Mouse (Mus musculus) stomach, postnatal 0 days (tissue): Measurements from ENCODE around the gene Palld. TPM values are rescaled to one million over a fixed set of nuclear protein-coding genes. Genes with fewer than 3 reads are reported as not detected.

Experiments used
- ATAC-seq: fragments of 200-750 bp; cut with Nextera tagmentation; 2 replicates; pipeline ENCODE4 v1.8.0; 2017; ENCODE audit not compliant: low FRiP score, low TSS enrichment
- DNase-seq: peaks from one replicate; pipeline ENCODE4 v3.0.0-alpha.2; 2016; ENCODE audit warnings: low spot score
- H3K27ac ChIP-seq: fragments of 300-500 bp; sonication (generic); replicated peaks from 2 replicates; pipeline ENCODE4 v1.5.1; 2014; ENCODE audit warnings: mild to moderate bottlenecking, control low read depth
- H3K27me3 ChIP-seq: fragments of 300-500 bp; sonication (generic); 2 replicates; pipeline ENCODE4 v1.6.1; 2014; ENCODE audit warnings: low read length; ENCODE audit not compliant: control insufficient read depth, insufficient read depth
- H3K36me3 ChIP-seq: fragments of 300-500 bp; sonication (generic); 2 replicates; pipeline ENCODE4 v1.6.1; 2014; ENCODE audit warnings: low read length, mixed read lengths; ENCODE audit not compliant: control insufficient read depth, insufficient read depth
- H3K4me1 ChIP-seq: fragments of 300-500 bp; sonication (generic); replicated peaks from 2 replicates; pipeline ENCODE4 v1.6.1; 2014; ENCODE audit warnings: antibody characterized with exemption; ENCODE audit not compliant: control insufficient read depth, insufficient read depth
- H3K4me2 ChIP-seq: fragments of 300-500 bp; sonication (generic); replicated peaks from 2 replicates; pipeline ENCODE4 v1.6.1; 2014; ENCODE audit warnings: low read depth, mild to moderate bottlenecking, control low read depth, moderate library complexity
- H3K4me3 ChIP-seq: fragments of 300-500 bp; sonication (generic); 2 replicates; pipeline ENCODE4 v1.5.1; 2014; ENCODE audit warnings: low read depth, low read length, control low read depth
- H3K9ac ChIP-seq: fragments of 300-500 bp; sonication (generic); 2 replicates; pipeline ENCODE4 v1.6.1; 2014; ENCODE audit warnings: mild to moderate bottlenecking, low read length, control low read depth, mixed read lengths
- H3K9me3 ChIP-seq: fragments of 300-500 bp; sonication (generic); 2 replicates; pipeline ENCODE4 v1.6.1; 2016; ENCODE audit warnings: low read length; ENCODE audit not compliant: control insufficient read depth
- CTCF ChIP-seq: IDR thresholded peaks from 2 replicates; pipeline ENCODE4 v1.5.1; 2016; ENCODE audit warnings: antibody characterized with exemption, low read depth, mild to moderate bottlenecking, moderate library complexity
- EP300 ChIP-seq: optimal IDR thresholded peaks from 2 replicates; pipeline ENCODE3; 2016; ENCODE audit warnings: antibody characterized with exemption
- WGBS: fragments of 180-500 bp; shearing (Covaris S2); extraction: QIAGEN DNeasy Blood & Tissue Kit; methylation state at CpG from one replicate; pipeline ENCODE4 v1.1.7; 2014; 5-methylcytosine and 5-hydroxymethylcytosine counted together
- polyA plus RNA-seq: library from polyadenylated mRNA; unstranded; fragments of >200 nt; fragmentation: Nextera tagmentation; extraction: Ambion mirVana; gene quantifications from 2 replicates; pipeline ENCODE4 v1.2.1, GENCODE M21; 2015

The Palld gene
- polyA plus RNA-seq, 1 experiment from 2014 or later, result 71.0 TPM

GRCm38 (mm10) chr8:61502277-61502676, 400.2 kb downstream of the Palld start:
- no peak overlapping the region for H3K4me3 ChIP-seq
- no peaks in the 10 kb centered on the region for H3K27me3 ChIP-seq
- DNase-seq (no peak), ATAC-seq (no peak)
- peaks cover 3% of the 10 kb centered on the region; the same call in 1 of the 2 replicates for H3K36me3 ChIP-seq
- TF ChIP-seq EP300, result no peak
- no peak for TF ChIP-seq CTCF
- no peak overlapping the region for H3K4me2 ChIP-seq
- no peaks in the 10 kb centered on the region for H3K9me3 ChIP-seq
- no peaks in the 10 kb centered on the region for H3K4me1 ChIP-seq
- no peak overlapping the region for H3K9ac ChIP-seq
- no peak overlapping the region for H3K27ac ChIP-seq

GRCm38 (mm10) chr8:61500914-61501313, 401.6 kb downstream of the Palld start:
- WGBS, result 48% methylated on average over 3 of the region's 3 CpGs
- no peak for DNase-seq

GRCm38 (mm10) chr8:61499035-61499434, 403.5 kb downstream of the Palld start:
- ATAC-seq, result peak; percentile 71; the same call in 1 of the 2 replicates
- peaks cover 3% of the 10 kb centered on the region; the same call in 1 of the 2 replicates for H3K36me3 ChIP-seq
- H3K4me2 ChIP-seq, result no peak overlapping the region
- no peaks in the 10 kb centered on the region for H3K27me3 ChIP-seq
- H3K4me3 ChIP-seq, result no peak overlapping the region
- H3K4me1 ChIP-seq, result no peaks in the 10 kb centered on the region
- no peak for DNase-seq
- no peak overlapping the region for H3K9ac ChIP-seq
- WGBS, result 60% methylated on average over 4 of the region's 4 CpGs
- H3K27ac ChIP-seq, result no peak overlapping the region
- TF ChIP-seq EP300 (no peak), CTCF (peak; percentile 80)
- H3K9me3 ChIP-seq, result no peaks in the 10 kb centered on the region

More at GRCm38 (mm10) chr8:61500914-61501313, 401.6 kb downstream of the Palld start:
- Histone ChIP-seq H3K4me3 (no peak overlapping the region), H3K36me3 (peaks cover 3% of the 10 kb centered on the region; the same call in 1 of the 2 replicates), H3K27me3 (no peaks in the 10 kb centered on the region), H3K4me1 (no peaks in the 10 kb centered on the region), H3K27ac (no peak overlapping the region), H3K9ac (no peak overlapping the region), H3K4me2 (no peak overlapping the region), H3K9me3 (no peaks in the 10 kb centered on the region)
- no peak for TF ChIP-seq CTCF
- no peak for TF ChIP-seq EP300
- ATAC-seq, result no peak

GRCm38 (mm10) chr8:61497110-61497509, 405.4 kb downstream of the Palld start:
- Histone ChIP-seq H3K27me3 (no peaks in the 10 kb centered on the region), H3K4me1 (no peaks in the 10 kb centered on the region), H3K4me3 (no peak overlapping the region), H3K4me2 (no peak overlapping the region), H3K27ac (no peak overlapping the region), H3K36me3 (peaks cover 3% of the 10 kb centered on the region), H3K9ac (no peak overlapping the region), H3K9me3 (no peaks in the 10 kb centered on the region)
- TF ChIP-seq EP300, result no peak
- TF ChIP-seq CTCF, result no peak
- DNase-seq (no peak), ATAC-seq (no peak)
- WGBS, result 82% methylated on average over 4 of the region's 4 CpGs

- H3K9ac ChIP-seq, result peak overlapping the region; percentile 86; the same call in 1 of the 2 replicates
- peak overlapping the region; percentile 84 for H3K4me2 ChIP-seq
- no peak overlapping the region for H3K27ac ChIP-seq
- DNase-seq (no peak), ATAC-seq (no peak)
- no peak for TF ChIP-seq CTCF
- TF ChIP-seq EP300, result no peak
- H3K4me1 ChIP-seq, result no peaks in the 10 kb centered on the region; the same call in 1 of the 2 replicates
- no peaks in the 10 kb centered on the region for H3K27me3 ChIP-seq
- H3K9me3 ChIP-seq, result no peaks in the 10 kb centered on the region
- H3K4me3 ChIP-seq, result peak overlapping the region; percentile 68
- 89% methylated on average over 8 of the region's 8 CpGs for WGBS
- peaks cover 5% of the 10 kb centered on the region for H3K36me3 ChIP-seq
Measured at GRCm38 (mm10) chr8:61488631-61489030, 413.9 kb downstream of the Palld start.

GRCm38 (mm10) chr8:61487597-61488156, 414.8 kb downstream of the Palld start, which contains the start of gene Cbr4:
Cbr4 (plus strand) TSS chr8:61487734.
- Histone ChIP-seq H3K4me2 (peak within 1 kb of the TSS; percentile 84), H3K9me3 (no peaks in the 10 kb centered on the region), H3K27me3 (no peaks in the 10 kb centered on the region), H3K36me3 (peaks cover 3% of the 10 kb centered on the region; the same call in 1 of the 2 replicates), H3K9ac (peak within 1 kb of the TSS; percentile 86), H3K4me3 (peak within 1 kb of the TSS; percentile 68), H3K27ac (peak within 1 kb of the TSS; percentile 98), H3K4me1 (no peaks in the 10 kb centered on the region; the same call in 1 of the 2 replicates)
- WGBS, result 0% methylated on average over 29 of the region's 29 CpGs
- no peak for TF ChIP-seq CTCF
- no peak for TF ChIP-seq EP300
- DNase-seq, result peak; percentile 89
- ATAC-seq, result peak; percentile 96
